Mouse (Mus musculus): ENCODE measurements at regions not wholly inside any gene's neighbourhood (a gene's known extent, or its start where the extent isn't known, plus 50 kb on each side); places are given as distances from the start of the nearest gene placed in this dataset.

DNA sequence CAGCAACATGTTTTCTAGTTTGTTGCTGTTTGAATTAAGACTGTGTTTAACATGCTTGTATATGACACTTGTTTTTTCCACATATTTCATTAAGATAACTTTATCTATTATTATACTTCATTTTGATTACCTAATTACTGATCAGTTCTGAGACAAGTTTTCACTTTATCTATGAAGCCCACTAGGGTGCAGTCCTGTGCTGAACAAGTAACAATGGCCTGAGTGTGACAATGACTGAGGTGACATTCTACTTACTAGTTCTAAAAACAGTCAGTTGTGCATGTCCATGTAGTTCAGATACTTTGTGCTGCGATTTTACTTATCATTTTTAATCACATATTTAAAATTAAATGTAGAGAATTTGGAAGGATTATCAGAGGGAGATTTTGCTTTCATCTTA, 1795.2 kb upstream of the Gm37988 start:
- no peak for DNase-seq (ENCODE audit: low spot score in 2 of 2)

DNA sequence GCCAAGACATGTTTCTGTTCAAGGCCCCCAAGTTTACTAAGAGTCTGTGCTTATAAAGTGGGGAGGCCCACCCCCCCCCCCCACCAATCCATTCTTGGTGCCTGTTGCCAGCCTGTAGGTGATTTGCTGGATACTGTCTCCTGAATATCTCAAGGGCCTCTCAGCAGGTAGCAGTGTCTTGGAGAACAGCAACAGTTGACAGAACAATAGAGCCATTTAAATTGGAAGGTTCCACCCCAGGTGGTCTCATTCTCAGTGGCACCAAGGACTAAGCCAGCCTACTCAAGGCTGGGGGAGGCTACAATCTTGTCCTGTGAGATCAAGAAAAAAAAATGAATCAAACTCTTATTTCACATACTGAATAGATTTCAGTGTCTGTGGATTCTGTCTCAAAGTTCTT, 1744.9 kb upstream of the Gm37988 start:
- no peak for DNase-seq (ENCODE audit: low spot score in 2 of 2)

DNA sequence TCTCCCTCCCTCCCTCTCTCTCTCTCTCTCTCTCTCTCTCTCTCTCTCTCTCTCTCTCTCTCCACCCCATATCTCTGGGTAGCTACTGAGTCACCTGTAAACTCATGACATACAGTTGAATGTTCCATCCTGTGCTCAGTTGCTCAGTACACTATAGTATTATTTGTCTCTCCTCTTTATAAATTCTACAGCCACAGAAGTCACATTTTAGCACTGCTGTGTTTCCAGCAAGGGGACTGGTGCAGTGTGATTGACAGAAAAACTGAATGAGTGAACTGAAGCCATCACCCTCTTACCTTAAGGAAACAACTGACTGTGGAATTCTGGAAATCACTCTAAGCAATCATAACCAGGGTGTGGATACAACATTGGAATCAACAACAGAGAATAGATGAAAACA, 1713.3 kb upstream of the Gm37988 start:
- DNase-seq (ENCODE audit: low spot score in 2 of 2), result no peak

DNA sequence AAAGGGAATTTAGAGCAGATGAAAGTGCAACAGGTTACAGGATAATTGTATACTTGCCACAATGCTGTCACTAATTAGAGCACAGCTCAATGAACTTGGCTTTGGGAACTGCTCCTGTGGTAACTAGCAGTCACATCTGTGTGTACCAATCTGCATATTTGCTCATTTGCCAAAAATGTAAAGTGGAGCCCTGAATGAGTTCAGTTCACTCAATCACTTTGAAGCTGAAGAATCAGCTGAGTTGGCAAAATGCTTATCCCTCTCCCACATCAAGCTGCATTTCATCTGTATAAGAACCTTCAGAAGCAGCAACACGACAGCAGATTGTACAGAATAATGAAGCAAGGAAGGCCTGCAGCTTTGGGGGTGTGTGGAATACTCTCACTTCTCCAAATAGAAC, 1712.8 kb upstream of the Gm37988 start:
- no peak for DNase-seq (ENCODE audit: low spot score in 2 of 2)

DNA sequence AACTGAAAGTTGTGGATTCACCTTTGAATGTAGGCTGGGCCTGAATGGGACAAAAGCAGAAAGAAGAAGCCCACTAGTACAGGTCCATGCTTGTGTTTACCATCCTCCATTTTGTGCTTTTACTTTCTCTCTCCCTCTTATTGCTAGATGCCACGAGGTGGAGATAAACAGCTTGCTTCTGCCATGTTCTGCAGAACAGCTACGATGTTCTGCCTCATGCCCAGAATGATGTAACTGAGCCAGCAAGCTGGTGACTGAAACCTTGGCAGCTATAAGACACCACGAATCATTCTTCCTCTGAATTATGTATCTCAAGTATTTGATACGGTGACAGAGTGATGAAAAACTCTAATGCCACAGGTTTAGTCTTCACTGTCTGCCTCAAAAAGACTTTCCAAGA, 1694.1 kb upstream of the Gm37988 start:
- no peak for DNase-seq (ENCODE audit: low spot score in 2 of 2)

DNA sequence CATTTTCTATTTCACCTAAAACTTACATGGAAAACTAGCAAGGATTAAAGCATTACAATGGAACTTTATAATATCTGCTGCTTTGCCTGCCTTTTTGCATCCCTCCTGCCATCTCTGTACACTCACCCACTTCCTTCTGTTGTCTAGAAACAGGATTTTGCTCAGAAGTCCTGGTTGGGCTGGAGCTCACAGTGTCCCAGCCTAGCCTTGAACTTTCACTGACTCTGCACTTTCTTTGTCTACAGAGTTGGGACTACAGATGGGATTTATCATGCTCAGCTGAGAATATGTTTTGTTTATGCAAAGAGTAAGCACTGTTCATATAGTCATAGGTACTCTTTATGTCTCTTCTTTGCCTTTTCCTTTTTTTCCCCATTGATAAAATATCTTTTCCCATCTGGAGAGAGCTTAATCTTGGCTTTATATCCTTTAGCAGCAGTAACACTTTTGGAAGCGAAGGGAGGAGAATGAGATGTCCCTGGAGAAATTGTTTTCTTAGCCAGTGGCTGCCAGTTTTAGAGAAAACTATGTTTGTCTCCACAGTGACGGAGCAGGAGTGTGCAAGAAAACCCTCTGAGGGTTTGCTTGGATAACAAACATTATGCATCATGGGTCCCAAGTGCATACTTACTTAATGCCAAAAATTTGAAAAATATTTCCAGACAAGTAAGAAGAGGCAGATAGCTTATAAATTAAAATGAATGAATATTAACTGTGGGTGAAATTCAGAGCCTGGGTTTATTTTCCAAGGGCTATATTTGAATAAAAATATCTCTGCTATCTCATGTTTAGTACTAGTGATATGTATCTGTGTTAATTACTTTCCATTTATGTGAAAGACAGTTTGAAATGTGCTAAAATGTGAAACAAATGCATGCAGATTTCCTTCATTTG, 1687.9 kb upstream of the Gm37988 start:
- no peak for DNase-seq (ENCODE audit: low spot score in 2 of 2)

DNA sequence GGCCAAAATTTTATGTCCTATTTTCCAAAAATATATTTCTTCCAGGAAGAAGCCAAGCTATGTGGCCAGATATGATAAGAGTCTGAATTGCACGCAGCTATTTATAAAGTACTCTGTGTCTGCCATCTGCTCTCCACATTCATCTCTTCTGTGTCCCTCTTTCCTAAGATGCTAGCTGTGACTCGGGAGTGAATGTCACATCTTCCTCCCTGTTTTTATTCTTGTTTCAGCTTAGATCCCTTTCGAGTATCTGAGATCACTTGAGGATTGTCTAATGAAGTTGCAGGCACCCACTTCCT, 1687.4 kb upstream of the Gm37988 start:
- DNase-seq (ENCODE audit: low spot score in 2 of 2), result no peak

DNA sequence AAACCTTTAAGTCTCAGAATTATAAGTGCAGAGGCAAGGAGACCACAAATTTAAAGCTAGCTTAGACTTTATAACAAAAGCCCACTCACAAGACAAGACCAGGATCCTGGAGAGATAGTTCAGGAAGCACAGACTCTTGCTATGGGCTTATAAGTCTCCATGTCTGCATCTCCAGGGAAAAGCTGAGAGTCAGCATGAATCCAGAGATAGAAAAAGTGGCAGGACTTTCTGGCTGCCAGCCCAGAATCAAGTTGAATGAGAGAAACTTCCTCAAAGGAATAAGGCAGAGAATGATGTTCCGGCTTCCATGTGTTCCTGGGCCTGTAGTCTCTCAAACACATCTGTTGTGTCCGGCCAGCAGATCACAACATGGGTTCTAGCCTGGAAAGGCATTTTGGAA, 1686.4 kb upstream of the Gm37988 start:
- peak in 1 of 2 experiments; percentile 50 for DNase-seq (ENCODE audit: low spot score in 2 of 2)

DNA sequence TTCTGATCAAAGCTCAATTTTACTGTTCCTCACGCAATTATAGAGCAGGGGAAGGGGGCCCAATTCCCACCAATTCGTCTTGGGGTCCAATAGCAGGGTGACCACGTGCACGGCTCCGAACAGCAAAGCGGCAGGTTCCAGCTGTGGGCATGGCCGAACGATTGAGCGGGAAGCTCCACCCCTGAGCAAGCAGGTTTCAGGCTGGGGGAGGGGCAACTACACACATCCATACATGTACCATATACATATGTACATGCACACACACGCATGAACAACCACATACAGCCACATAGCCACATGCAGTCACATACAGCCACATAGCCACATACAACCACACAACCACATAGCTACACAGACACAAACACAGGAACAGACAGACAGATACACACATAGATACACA, 1685.9 kb upstream of the Gm37988 start:
- no peak for DNase-seq (ENCODE audit: low spot score in 2 of 2)

Data from gastrocnemius, postnatal 4 days (tissue).